Mouse (Mus musculus) C2C12 (cell line): ENCODE data around the gene Lpcat1.

ENCODE experiments used
- CEBPB ChIP-seq: IDR thresholded peaks from one replicate; pipeline ENCODE4 v1.6.1; 2011; ENCODE audit warnings: low read depth, mild to moderate bottlenecking, control low read depth, moderate library complexity
- CTCF ChIP-seq: IDR thresholded peaks from one replicate; pipeline ENCODE4 v1.5.1; 2011; ENCODE audit not compliant: control insufficient read depth, insufficient read depth, insufficient read length
- MYOG ChIP-seq: IDR thresholded peaks from one replicate; pipeline ENCODE4 v1.6.1; 2011; ENCODE audit not compliant: control insufficient read depth, insufficient read length; ENCODE audit errors: extremely low read depth
- USF1 ChIP-seq: IDR thresholded peaks from one replicate; pipeline ENCODE4 v1.6.1; 2011; ENCODE audit warnings: low read depth, mild to moderate bottlenecking, control low read depth, moderate library complexity

- TF ChIP-seq CTCF, result no peak
- no peak for TF ChIP-seq MYOG
- no peak for TF ChIP-seq USF1
- no peak for TF ChIP-seq CEBPB
Observed at GRCm38 (mm10) chr13:73457741-73458140, 9.3 kb upstream of the Lpcat1 start.
